Mouse (Mus musculus) left cerebral cortex, adult 8-10 months (tissue): Measurements from ENCODE around the gene Mlh1. TPM values are rescaled to one million over a fixed set of nuclear protein-coding genes. Genes with fewer than 3 reads are reported as not detected.

Experiments
- total RNA-seq, 4 experiments: library from RNA; stranded (reverse); gene quantifications; 2 replicates each; pipeline ENCODE4 v1.2.4; 2022

The Mlh1 gene
- total RNA-seq, 4 experiments from 2014 or later: 13.1 to 20.9 (median 16.4) TPM

Other genes starting within 250 kb of the Mlh1 start
- gene Ccrl2, start 214.3 kb downstream of the Mlh1 start, total RNA-seq: 1 to 10 TPM in 1 of 4 experiments, under 1 TPM in 3; 0.51 to 1.5 (median 0.84) TPM
- 10 to 100 TPM; 41.1 to 45.3 (median 44.9) TPM for gene Lrrfip2, start 154.2 kb downstream of the Mlh1 start, total RNA-seq
- 10 to 100 TPM; 78.9 to 89.4 (median 83.4) TPM for gene Epm2aip1, start 138 bp upstream of the Mlh1 start, total RNA-seq
- gene Trank1, start 39.9 kb upstream of the Mlh1 start, total RNA-seq: 100 to 1,000 TPM; 256 to 279 (median 263) TPM
- 10 to 100 TPM; 51.1 to 57.2 (median 55.9) TPM for gene Dclk3, start 167.3 kb upstream of the Mlh1 start, total RNA-seq